Mouse (Mus musculus): ENCODE data around the gene Anks1b. TPM values are rescaled to one million over a fixed set of nuclear protein-coding genes. Genes with fewer than 3 reads are reported as not detected.

Gene Anks1b
- polyA plus RNA-seq, 1 experiment from 2014 or later, result 0.71 TPM

DNA sequence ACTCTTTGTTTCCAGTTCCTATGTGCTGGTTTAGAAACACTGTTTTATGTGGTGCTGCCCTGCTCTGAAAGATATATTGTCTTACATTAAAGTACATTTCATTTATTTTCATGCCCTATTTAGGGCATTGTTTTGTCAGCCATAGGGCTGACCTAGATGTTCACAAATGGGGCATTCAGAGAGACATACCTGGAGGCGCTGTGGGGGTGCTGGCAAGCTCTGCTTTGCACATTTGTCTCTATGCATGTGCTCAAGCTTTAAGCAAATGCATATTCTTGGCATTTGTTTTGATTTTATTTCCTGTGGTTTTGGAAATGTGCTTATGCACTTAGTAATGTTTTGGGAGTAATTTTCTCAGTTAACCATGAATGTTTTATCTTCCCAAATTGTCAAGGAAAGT lies 43.8 kb downstream of the Anks1b start:
- Histone ChIP-seq H3K9ac (ENCODE audit: low read depth, low read length) (no peak overlapping the region), H3K36me3 (ENCODE audit: control insufficient read depth, insufficient read depth, low read length) (no peaks in the 10 kb centered on the region), H3K27me3 (replicated peaks; ENCODE audit: control insufficient read depth, insufficient read depth, low read length) (no peaks in the 10 kb centered on the region), H3K27ac (ENCODE audit: low read length) (no peak overlapping the region), H3K4me2 (ENCODE audit: low read depth, low read length) (no peak overlapping the region), H3K4me3 (ENCODE audit: low read length) (no peak overlapping the region), H3K9me3 (ENCODE audit: control insufficient read depth, low read length) (no peaks in the 10 kb centered on the region), H3K4me1 (ENCODE audit: control insufficient read depth, insufficient read depth, low read length) (no peaks in the 10 kb centered on the region)
- no peak for ATAC-seq
- 87% methylated on average over 1 of the region's 1 CpGs for WGBS

GRCm38 (mm10) chr10:89921965-89922364 lies 48.7 kb downstream of the Anks1b start:
- Histone ChIP-seq H3K9ac (ENCODE audit: low read depth, low read length) (no peak overlapping the region), H3K36me3 (ENCODE audit: control insufficient read depth, insufficient read depth, low read length) (no peaks in the 10 kb centered on the region), H3K9me3 (ENCODE audit: control insufficient read depth, low read length) (peaks cover 7% of the 10 kb centered on the region; the same call in 1 of the 2 replicates), H3K4me2 (ENCODE audit: low read depth, low read length) (no peak overlapping the region), H3K27ac (ENCODE audit: low read length) (no peak overlapping the region), H3K4me1 (ENCODE audit: control insufficient read depth, insufficient read depth, low read length) (no peaks in the 10 kb centered on the region), H3K27me3 (replicated peaks; ENCODE audit: control insufficient read depth, insufficient read depth, low read length) (no peaks in the 10 kb centered on the region), H3K4me3 (ENCODE audit: low read length) (no peak overlapping the region)
- WGBS, result 79% methylated on average over 4 of the region's 4 CpGs
- ATAC-seq, result no peak

- no peaks in the 10 kb centered on the region for H3K9me3 ChIP-seq (ENCODE audit: control insufficient read depth, low read length)
- no peak overlapping the region for H3K9ac ChIP-seq (ENCODE audit: low read depth, low read length)
- no peaks in the 10 kb centered on the region for H3K36me3 ChIP-seq (ENCODE audit: control insufficient read depth, insufficient read depth, low read length)
- no peak overlapping the region for H3K4me3 ChIP-seq (ENCODE audit: low read length)
- no peak overlapping the region for H3K27ac ChIP-seq (ENCODE audit: low read length)
- no peaks in the 10 kb centered on the region for H3K4me1 ChIP-seq (ENCODE audit: control insufficient read depth, insufficient read depth, low read length)
- H3K4me2 ChIP-seq (ENCODE audit: low read depth, low read length), result no peak overlapping the region
- WGBS, result 60% methylated on average over 4 of the region's 4 CpGs
- H3K27me3 ChIP-seq (replicated peaks; ENCODE audit: control insufficient read depth, insufficient read depth, low read length), result no peaks in the 10 kb centered on the region
- no peak for ATAC-seq
These were observed 68.9 kb downstream of the Anks1b start for GRCm38 (mm10) chr10:89942180-89942579.

- H3K9ac ChIP-seq (ENCODE audit: low read depth, low read length), result no peak overlapping the region
- ATAC-seq, result peak; percentile 92
- no peak overlapping the region for H3K4me2 ChIP-seq (ENCODE audit: low read depth, low read length)
- 82% methylated on average over 1 of the region's 1 CpGs for WGBS
- H3K27me3 ChIP-seq (replicated peaks; ENCODE audit: control insufficient read depth, insufficient read depth, low read length), result no peaks in the 10 kb centered on the region
- H3K4me1 ChIP-seq (ENCODE audit: control insufficient read depth, insufficient read depth, low read length), result no peaks in the 10 kb centered on the region
- no peak overlapping the region for H3K4me3 ChIP-seq (ENCODE audit: low read length)
- H3K27ac ChIP-seq (ENCODE audit: low read length), result no peak overlapping the region
- no peaks in the 10 kb centered on the region for H3K36me3 ChIP-seq (ENCODE audit: control insufficient read depth, insufficient read depth, low read length)
- no peaks in the 10 kb centered on the region for H3K9me3 ChIP-seq (ENCODE audit: control insufficient read depth, low read length)
These were observed 73.5 kb downstream of the Anks1b start for GRCm38 (mm10) chr10:89946636-89947349.

GRCm38 (mm10) chr10:89974361-89974760 lies 101.1 kb downstream of the Anks1b start:
- no peak for ATAC-seq
- no peak overlapping the region for H3K4me3 ChIP-seq (ENCODE audit: low read length)
- no peak overlapping the region for H3K9ac ChIP-seq (ENCODE audit: low read depth, low read length)
- H3K9me3 ChIP-seq (ENCODE audit: control insufficient read depth, low read length), result no peaks in the 10 kb centered on the region
- WGBS, result 79% methylated on average over 4 of the region's 4 CpGs
- H3K4me1 ChIP-seq (ENCODE audit: control insufficient read depth, insufficient read depth, low read length), result no peaks in the 10 kb centered on the region
- no peaks in the 10 kb centered on the region for H3K36me3 ChIP-seq (ENCODE audit: control insufficient read depth, insufficient read depth, low read length)
- H3K27ac ChIP-seq (ENCODE audit: low read length), result no peak overlapping the region
- H3K4me2 ChIP-seq (ENCODE audit: low read depth, low read length), result no peak overlapping the region
- no peaks in the 10 kb centered on the region for H3K27me3 ChIP-seq (replicated peaks; ENCODE audit: control insufficient read depth, insufficient read depth, low read length)

GRCm38 (mm10) chr10:89975431-89975841 lies 102.1 kb downstream of the Anks1b start:
- Histone ChIP-seq H3K27me3 (replicated peaks; ENCODE audit: control insufficient read depth, insufficient read depth, low read length) (no peaks in the 10 kb centered on the region), H3K36me3 (ENCODE audit: control insufficient read depth, insufficient read depth, low read length) (no peaks in the 10 kb centered on the region), H3K4me2 (ENCODE audit: low read depth, low read length) (no peak overlapping the region), H3K9me3 (ENCODE audit: control insufficient read depth, low read length) (no peaks in the 10 kb centered on the region), H3K4me3 (ENCODE audit: low read length) (no peak overlapping the region), H3K9ac (ENCODE audit: low read depth, low read length) (no peak overlapping the region), H3K4me1 (ENCODE audit: control insufficient read depth, insufficient read depth, low read length) (no peaks in the 10 kb centered on the region), H3K27ac (ENCODE audit: low read length) (no peak overlapping the region)
- WGBS, result 61% methylated on average over 3 of the region's 3 CpGs
- no peak for ATAC-seq

DNA sequence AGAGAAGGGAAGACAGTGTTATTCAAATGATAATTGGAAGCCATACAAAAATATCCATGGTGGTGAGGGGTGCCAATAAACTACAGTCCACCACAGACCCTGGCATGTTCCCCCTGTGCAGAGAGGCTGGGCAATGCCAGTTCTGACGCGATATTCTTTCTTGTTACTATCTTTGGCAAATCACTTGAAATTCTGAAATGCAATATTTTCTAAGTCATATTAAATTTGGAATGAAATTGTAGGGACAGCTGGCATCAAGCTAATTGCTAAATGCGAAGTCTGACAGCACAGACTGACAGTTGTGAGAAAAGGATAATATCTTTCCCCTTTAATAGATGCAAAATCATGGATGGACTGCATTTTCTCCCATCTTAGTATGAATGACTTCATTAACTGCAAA lies 103.3 kb downstream of the Anks1b start:
- no peaks in the 10 kb centered on the region for H3K27me3 ChIP-seq (replicated peaks; ENCODE audit: control insufficient read depth, insufficient read depth, low read length)
- WGBS, result 82% methylated on average over 3 of the region's 3 CpGs
- no peak overlapping the region for H3K27ac ChIP-seq (ENCODE audit: low read length)
- H3K9me3 ChIP-seq (ENCODE audit: control insufficient read depth, low read length), result no peaks in the 10 kb centered on the region
- ATAC-seq, result no peak
- no peak overlapping the region for H3K9ac ChIP-seq (ENCODE audit: low read depth, low read length)
- H3K4me3 ChIP-seq (ENCODE audit: low read length), result no peak overlapping the region
- no peak overlapping the region for H3K4me2 ChIP-seq (ENCODE audit: low read depth, low read length)
- H3K36me3 ChIP-seq (ENCODE audit: control insufficient read depth, insufficient read depth, low read length), result no peaks in the 10 kb centered on the region
- no peaks in the 10 kb centered on the region for H3K4me1 ChIP-seq (ENCODE audit: control insufficient read depth, insufficient read depth, low read length)

GRCm38 (mm10) chr10:89994171-89994570 lies 120.9 kb downstream of the Anks1b start:
- Histone ChIP-seq H3K4me1 (ENCODE audit: control insufficient read depth, insufficient read depth, low read length) (no peaks in the 10 kb centered on the region), H3K9ac (ENCODE audit: low read depth, low read length) (no peak overlapping the region), H3K27ac (ENCODE audit: low read length) (no peak overlapping the region), H3K36me3 (ENCODE audit: control insufficient read depth, insufficient read depth, low read length) (no peaks in the 10 kb centered on the region), H3K9me3 (ENCODE audit: control insufficient read depth, low read length) (no peaks in the 10 kb centered on the region), H3K27me3 (replicated peaks; ENCODE audit: control insufficient read depth, insufficient read depth, low read length) (no peaks in the 10 kb centered on the region), H3K4me2 (ENCODE audit: low read depth, low read length) (no peak overlapping the region), H3K4me3 (ENCODE audit: low read length) (no peak overlapping the region)
- WGBS, result 86% methylated on average over 5 of the region's 5 CpGs
- ATAC-seq, result no peak

GRCm38 (mm10) chr10:89995621-89996428 lies 122.5 kb downstream of the Anks1b start:
- no peak overlapping the region for H3K9ac ChIP-seq (ENCODE audit: low read depth, low read length)
- H3K9me3 ChIP-seq (ENCODE audit: control insufficient read depth, low read length), result no peaks in the 10 kb centered on the region
- 66% methylated on average over 6 of the region's 6 CpGs for WGBS
- no peak overlapping the region for H3K4me2 ChIP-seq (ENCODE audit: low read depth, low read length)
- H3K27me3 ChIP-seq (replicated peaks; ENCODE audit: control insufficient read depth, insufficient read depth, low read length), result no peaks in the 10 kb centered on the region
- ATAC-seq, result no peak
- no peak overlapping the region for H3K4me3 ChIP-seq (ENCODE audit: low read length)
- no peak overlapping the region for H3K27ac ChIP-seq (ENCODE audit: low read length)
- no peaks in the 10 kb centered on the region for H3K36me3 ChIP-seq (ENCODE audit: control insufficient read depth, insufficient read depth, low read length)
- no peaks in the 10 kb centered on the region for H3K4me1 ChIP-seq (ENCODE audit: control insufficient read depth, insufficient read depth, low read length)
